Mouse (Mus musculus) midbrain, postnatal 0 days (tissue): ENCODE measurements around the gene BC024978. TPM values are rescaled to one million over a fixed set of nuclear protein-coding genes. Genes with fewer than 3 reads are reported as not detected.

Source experiments
- ATAC-seq: fragments of 200-750 bp; cut with Nextera tagmentation; 2 replicates; pipeline ENCODE4 v1.8.0; 2017; ENCODE audit warnings: moderate number of reproducible peaks, mild to moderate bottlenecking, moderate TSS enrichment, moderate library complexity; ENCODE audit not compliant: low FRiP score
- DNase-seq: peaks from one replicate; pipeline ENCODE4 v3.0.0-alpha.2; 2015; ENCODE audit warnings: low spot score
- H3K27ac ChIP-seq: fragments of 300-500 bp; sonication (generic); 2 replicates; pipeline ENCODE4 v1.5.1; 2014; ENCODE audit warnings: low read depth, mild to moderate bottlenecking, low read length, mixed read lengths
- H3K27me3 ChIP-seq: fragments of 300-500 bp; sonication (generic); 2 replicates; pipeline ENCODE4 v1.6.1; 2014; ENCODE audit warnings: low read length, control low read depth, mixed read lengths; ENCODE audit not compliant: insufficient read depth
- H3K36me3 ChIP-seq: fragments of 300-500 bp; sonication (generic); 2 replicates; pipeline ENCODE4 v1.6.1; 2014; ENCODE audit warnings: low read length, control low read depth, mixed read lengths; ENCODE audit not compliant: insufficient read depth
- H3K4me1 ChIP-seq: fragments of 300-500 bp; sonication (generic); 2 replicates; pipeline ENCODE4 v1.6.1; 2014; ENCODE audit warnings: mild to moderate bottlenecking, control low read depth, antibody characterized with exemption, low read length, mixed read lengths; ENCODE audit not compliant: insufficient read depth
- H3K4me2 ChIP-seq: fragments of 300-500 bp; sonication (generic); 2 replicates; pipeline ENCODE4 v1.6.1; 2014; ENCODE audit warnings: low read depth, mild to moderate bottlenecking, low read length, mixed read lengths; ENCODE audit not compliant: poor library complexity, severe bottlenecking
- H3K4me3 ChIP-seq: fragments of 300-500 bp; sonication (generic); 2 replicates; pipeline ENCODE4 v1.5.1; 2014; ENCODE audit warnings: low read depth, mild to moderate bottlenecking, low read length, moderate library complexity
- H3K9ac ChIP-seq: fragments of 300-500 bp; sonication (generic); replicated peaks from 2 replicates; pipeline ENCODE4 v1.6.1; 2014; ENCODE audit warnings: mild to moderate bottlenecking, low read length, moderate library complexity, mixed read lengths; ENCODE audit not compliant: poor library complexity, severe bottlenecking
- H3K9me3 ChIP-seq: fragments of 300-500 bp; sonication (generic); 2 replicates; pipeline ENCODE4 v1.6.1; 2016; ENCODE audit warnings: low read length, control low read depth
- CTCF ChIP-seq: IDR thresholded peaks from 2 replicates; pipeline ENCODE4 v1.5.1; 2016; ENCODE audit warnings: antibody characterized with exemption, mild to moderate bottlenecking
- WGBS: fragments of 180-500 bp; shearing (Covaris S2); extraction: QIAGEN DNeasy Blood & Tissue Kit; methylation state at CpG from one replicate; pipeline ENCODE4 v1.1.7; 2014; 5-methylcytosine and 5-hydroxymethylcytosine counted together
- polyA plus RNA-seq: library from polyadenylated mRNA; unstranded; fragments of >200 nt; fragmentation: Nextera tagmentation; extraction: Ambion mirVana; gene quantifications from 2 replicates; pipeline ENCODE4 v1.2.1, GENCODE M21; 2015
- total RNA-seq: library from RNA; depleted of rRNA; stranded (reverse); fragments of >200 nt; gene quantifications from 2 replicates; pipeline ENCODE4 v1.2.3, GENCODE M21; 2014

BC024978 gene
- total and polyA plus RNA-seq, 2 experiments from 2014 or later = 2.8 to 8.7 TPM

- H3K27ac ChIP-seq = peak overlapping the region; percentile 80
- DNase-seq = no peak
- H3K9ac ChIP-seq = peak overlapping the region; percentile 39; the same call in 1 of the 2 replicates
- H3K9me3 ChIP-seq = no peaks in the 10 kb centered on the region
- peak overlapping the region; percentile 32; the same call in 1 of the 2 replicates for H3K4me3 ChIP-seq
- no peaks in the 10 kb centered on the region for H3K27me3 ChIP-seq
- ATAC-seq = no peak
- peaks cover 14% of the 10 kb centered on the region for H3K36me3 ChIP-seq
- no peak for TF ChIP-seq CTCF
- 47% methylated on average over 16 of the region's 16 CpGs for WGBS
- H3K4me1 ChIP-seq = no peaks in the 10 kb centered on the region
- H3K4me2 ChIP-seq = peak overlapping the region; percentile 46
Measured at GRCm38 (mm10) chr7:27179217-27179918, 16.2 kb upstream of the BC024978 start.

GRCm38 (mm10) chr7:27180036-27180435 lies 15.5 kb upstream of the BC024978 start:
- peaks cover 13% of the 10 kb centered on the region for H3K36me3 ChIP-seq
- no peak overlapping the region for H3K9ac ChIP-seq
- H3K27ac ChIP-seq = no peak overlapping the region
- H3K4me2 ChIP-seq = no peak overlapping the region
- H3K27me3 ChIP-seq = no peaks in the 10 kb centered on the region
- no peaks in the 10 kb centered on the region for H3K9me3 ChIP-seq
- H3K4me3 ChIP-seq = no peak overlapping the region
- DNase-seq (peak; percentile 64), ATAC-seq (no peak)
- TF ChIP-seq CTCF = no peak
- WGBS = 38% methylated on average over 5 of the region's 5 CpGs
- no peaks in the 10 kb centered on the region for H3K4me1 ChIP-seq

GRCm38 (mm10) chr7:27180837-27181695 lies 14.5 kb upstream of the BC024978 start, which contains the start of the genes Gm21983 and Mia:
Gene Gm21983 (minus strand): TSS chr7:27181086.
Gene Mia (minus strand): TSS chr7:27181157.
- Histone ChIP-seq H3K36me3 (peaks cover 12% of the 10 kb centered on the region), H3K4me1 (no peaks in the 10 kb centered on the region), H3K9me3 (no peaks in the 10 kb centered on the region), H3K4me3 (no peak within 1 kb of the TSS), H3K9ac (0 out of 2 replicates have a peak within 1 kb of the TSS, but pooled peaks have one; percentile 8), H3K27me3 (no peaks in the 10 kb centered on the region), H3K27ac (no peak within 1 kb of the TSS), H3K4me2 (no peak within 1 kb of the TSS)
- ATAC-seq (no peak), DNase-seq (peak; percentile 28)
- WGBS = 71% methylated on average over 14 of the region's 14 CpGs
- TF ChIP-seq CTCF = no peak

- H3K9me3 ChIP-seq = no peaks in the 10 kb centered on the region
- DNase-seq (no peak), ATAC-seq (no peak)
- TF ChIP-seq CTCF = no peak
- no peak overlapping the region for H3K27ac ChIP-seq
- H3K9ac ChIP-seq = no peak overlapping the region
- H3K4me1 ChIP-seq = no peaks in the 10 kb centered on the region
- 80% methylated on average over 1 of the region's 1 CpGs for WGBS
- no peak overlapping the region for H3K4me3 ChIP-seq
- no peak overlapping the region for H3K4me2 ChIP-seq
- H3K27me3 ChIP-seq = no peaks in the 10 kb centered on the region
- peaks cover 21% of the 10 kb centered on the region for H3K36me3 ChIP-seq
Measured at GRCm38 (mm10) chr7:27182498-27182897, 13.1 kb upstream of the BC024978 start.

- no peak overlapping the region for H3K27ac ChIP-seq
- WGBS = 73% methylated on average over 3 of the region's 3 CpGs
- peaks cover 44% of the 10 kb centered on the region for H3K36me3 ChIP-seq
- H3K27me3 ChIP-seq = no peaks in the 10 kb centered on the region
- peak; percentile 72 for TF ChIP-seq CTCF
- no peak overlapping the region for H3K4me3 ChIP-seq
- no peaks in the 10 kb centered on the region for H3K4me1 ChIP-seq
- ATAC-seq = no peak
- no peak overlapping the region for H3K4me2 ChIP-seq
- no peak overlapping the region for H3K9ac ChIP-seq
- H3K9me3 ChIP-seq = no peaks in the 10 kb centered on the region
- DNase-seq = peak; percentile 22
Measured at GRCm38 (mm10) chr7:27184964-27185363, 10.6 kb upstream of the BC024978 start.

GRCm38 (mm10) chr7:27185986-27186385 lies 9.6 kb upstream of the BC024978 start:
- peaks cover 53% of the 10 kb centered on the region for H3K36me3 ChIP-seq
- H3K27me3 ChIP-seq = no peaks in the 10 kb centered on the region
- no peaks in the 10 kb centered on the region for H3K9me3 ChIP-seq
- no peak overlapping the region for H3K4me2 ChIP-seq
- H3K4me1 ChIP-seq = no peaks in the 10 kb centered on the region
- 91% methylated on average over 5 of the region's 5 CpGs for WGBS
- no peak overlapping the region for H3K9ac ChIP-seq
- ATAC-seq (no peak), DNase-seq (no peak)
- H3K27ac ChIP-seq = no peak overlapping the region
- no peak overlapping the region for H3K4me3 ChIP-seq
- no peak for TF ChIP-seq CTCF
